ENCODE assay signal across 8 mouse cellular contexts in the genomic region with DNA sequence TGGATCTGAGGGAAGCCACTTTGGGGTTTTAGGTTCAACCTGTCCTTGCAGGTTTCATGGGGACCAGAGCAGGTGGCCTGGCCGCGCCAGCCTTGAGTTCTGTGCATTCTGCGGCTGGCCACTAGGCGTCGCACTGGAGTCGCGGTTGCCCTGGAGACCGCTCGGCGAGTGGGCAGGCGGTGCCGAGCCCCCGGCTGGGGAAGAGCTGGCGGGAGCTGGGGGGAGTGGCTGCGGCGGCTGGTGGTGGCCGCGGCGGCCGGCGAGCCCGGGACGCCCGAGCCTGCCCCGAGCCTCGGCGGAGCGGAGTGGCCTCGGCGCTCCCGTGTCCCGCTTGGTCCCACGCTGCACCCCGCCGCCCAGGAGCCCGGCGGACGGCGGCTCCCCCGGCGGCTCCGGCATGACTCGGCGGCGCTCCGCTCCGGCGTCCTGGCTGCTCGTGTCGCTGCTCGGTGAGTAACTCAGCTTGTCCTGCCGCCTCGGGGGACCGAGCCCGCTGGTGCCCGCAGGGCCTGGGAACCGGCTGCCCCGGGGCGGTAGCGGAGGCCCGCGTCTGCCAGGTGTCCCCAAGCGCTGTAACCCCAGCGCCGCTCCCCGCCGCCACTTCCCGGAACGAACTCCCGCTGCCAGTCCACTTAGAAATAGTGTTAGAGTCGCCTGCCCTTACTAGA. TPM values are rescaled to one million over a fixed set of nuclear protein-coding genes. Genes with fewer than 3 reads are reported as not detected.
DNase-seq lines count a peak whose midpoint lies in the region; ATAC-seq lines count a peak whose summit lies in the region.

No protein-coding gene starts in this region.

- peak; percentile 95 for DNase-seq in adrenal gland, adult 2 months
- peak; percentile 91 for DNase-seq in embryo, embryonic 10.5 days (ENCODE audit: low spot score)
- DNase-seq in gastrocnemius, postnatal 36 days = peak; percentile 80 to 89
- peak; percentile 98 for DNase-seq in intestine, embryonic 14.5 days (ENCODE audit: low spot score)
- peak; percentile 85 to 93 for DNase-seq in left cerebral cortex, postnatal 14 days (ENCODE audit: low spot score in 2 of 2)
- peak; percentile 92 for DNase-seq in mesoderm, embryonic 11.5 days (ENCODE audit: low read depth, low spot score)
- peak; percentile 90 for DNase-seq in right cerebral cortex, postnatal 25 days
- DNase-seq in urinary bladder, postnatal 4 days (ENCODE audit: low spot score in 2 of 2) = peak; percentile 87 to 91

- ATAC-seq in intestine, embryonic 14.5 days (replicated peaks; ENCODE audit: low FRiP score, low TSS enrichment, low read depth) = peak; percentile 97

- peaks cover 3% of the 10 kb centered on the region; the same call in 1 of the 2 replicates for H3K4me1 ChIP-seq in intestine, embryonic 14.5 days (replicated peaks; ENCODE audit: control insufficient read depth, insufficient read depth, low read length)

- H3K36me3 ChIP-seq in intestine, embryonic 14.5 days (ENCODE audit: control insufficient read depth, insufficient read depth, low read length) = no peaks in the 10 kb centered on the region

- no peak overlapping the region for H3K27ac ChIP-seq in intestine, embryonic 14.5 days (ENCODE audit: low read depth)

- no peaks in the 10 kb centered on the region for H3K9me3 ChIP-seq in intestine, embryonic 14.5 days (ENCODE audit: control insufficient read depth, low read length)

- H3K27me3 ChIP-seq in intestine, embryonic 14.5 days (replicated peaks; ENCODE audit: control insufficient read depth, insufficient read depth, low read length) = peaks cover 31% of the 10 kb centered on the region

- H3K4me3 ChIP-seq in intestine, embryonic 14.5 days (ENCODE audit: low read depth, low read length) = peak overlapping the region; percentile 59

- intact Hi-C loops in gastrocnemius, postnatal 36 days (cut with DNase I) = no loop called here
- intact Hi-C loops in left cerebral cortex, postnatal 14 days (cut with DNase I) = loop anchor here (2.0 to 5.0 kb wide), 4 partner anchors 40 to 147 kb away; no protein-coding TSS in a partner anchor

- H3K4me2 ChIP-seq in intestine, embryonic 14.5 days (ENCODE audit: low read length) = peak overlapping the region; percentile 91

- WGBS in intestine, embryonic 14.5 days = under 1% methylated on average over 65 of the region's 71 CpGs

- H3K9ac ChIP-seq in intestine, embryonic 14.5 days (ENCODE audit: low read length) = peak overlapping the region; percentile 53

RNA-seq across cellular contexts. Expression of a gene that starts 9.8 kb away (rescaled TPM):
- total RNA-seq in adrenal gland, adult 2 months (2021) = 10 to 100 TPM in 1 of 2 experiments, 1 to 10 TPM in 1; 8.4 to 60.6 TPM
- 5.2 and 5.9 TPM in 2 replicates for polyA plus RNA-seq in adrenal gland, adult 2 months (2012; rRNA removed)
- total RNA-seq in gastrocnemius, postnatal 36 days (2021) = under 1 TPM; 0.20 to 0.54 TPM
- 1.1 and 1.6 TPM in 2 replicates for polyA plus RNA-seq in intestine, embryonic 14.5 days (2014; fragmentation: Nextera tagmentation; extraction: Ambion mirVana)
- total RNA-seq in left cerebral cortex, postnatal 14 days (2021) = 10 to 100 TPM; 38.7 to 39.0 TPM

Comparison
In these comparisons a context has a peak if more than half of its experiments do, and no peak if none do; other contexts are left out.
1. RNA of a gene that starts 9.8 kb away (total RNA-seq): 8.4 to 60.6 TPM in adrenal gland, adult 2 months and 38.7 to 39.0 TPM in left cerebral cortex, postnatal 14 days; 0.20 to 0.54 TPM in gastrocnemius, postnatal 36 days; every median in the first group is over 4 times any median in the second.
2. Peak in every context shown above with its lines, with median percentiles within 50 percentile points of each other: DNase-seq.